Mouse (Mus musculus) T-cell, adult 66 days (primary cell): ENCODE results near the gene Timeless. TPM values are rescaled to one million over a fixed set of nuclear protein-coding genes. Genes with fewer than 3 reads are reported as not detected.

ENCODE experiments used
- total RNA-seq, 2 experiments: library from RNA; stranded (reverse); gene quantifications; 3 replicates in 1 of 2; 4 replicates in 1 of 2; pipeline ENCODE4 v1.2.4; 2023

Gene Timeless
- total RNA-seq, result 10 to 100 TPM; 35.2 to 44.7 TPM

GRCm38 (mm10) chr10:128231697-128232419, at the start of gene Timeless:
TSS of gene Timeless (plus strand) at chr10:128232065.

GRCm38 (mm10) chr10:128194024-128194550, 37.8 kb upstream of the Timeless start, which contains the start of gene Gls2:
TSS of gene Gls2 (plus strand) at chr10:128194457.

GRCm38 (mm10) chr10:128211390-128212108, 20.3 kb upstream of the Timeless start, which contains the start of gene Spryd4:
TSS of gene Spryd4 (minus strand) at chr10:128211807.

GRCm38 (mm10) chr10:128225538-128225937, 6.3 kb upstream of the Timeless start, which contains the start of gene Mip:
TSS of gene Mip (plus strand) at chr10:128225838.

GRCm38 (mm10) chr10:128253677-128254255, 21.9 kb downstream of the Timeless start, which contains the start of gene Apon:
TSS of gene Apon (plus strand) at chr10:128254096.

GRCm38 (mm10) chr10:128268371-128268770, 36.5 kb downstream of the Timeless start, which contains the start of gene Apof:
TSS of gene Apof (plus strand) at chr10:128268671.

DNA sequence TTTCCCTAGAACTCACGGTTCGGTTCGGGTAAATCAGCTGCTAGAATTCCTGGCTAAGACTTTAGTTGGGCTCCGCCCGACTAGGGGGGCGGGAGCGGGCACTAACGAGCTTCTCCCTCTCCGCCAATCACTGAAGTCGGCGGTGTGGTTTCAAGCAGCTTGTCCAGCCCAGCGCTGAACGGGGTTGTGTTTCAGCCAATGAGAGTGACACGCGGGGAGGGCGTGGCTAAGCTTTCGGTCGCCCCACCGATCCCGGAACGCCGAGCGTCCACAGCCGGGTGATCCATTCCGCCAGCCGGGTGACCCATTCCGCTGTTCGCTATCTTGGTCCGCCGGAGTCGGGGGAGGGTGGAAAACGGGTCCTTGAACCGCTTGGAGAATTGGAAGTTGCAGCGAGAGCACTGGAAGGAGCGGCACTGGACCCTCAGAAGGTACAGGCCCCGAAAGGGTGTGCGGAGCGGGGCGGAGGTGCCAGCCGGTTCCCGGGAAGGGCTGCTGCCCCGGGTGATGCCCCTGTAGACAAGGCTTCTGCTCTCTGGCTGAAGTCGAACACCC, 38.5 kb downstream of the Timeless start, which contains the start of gene Stat2:
Stat2 (plus strand) TSS at position 273 of the 555 bp plus-strand sequence.

DNA sequence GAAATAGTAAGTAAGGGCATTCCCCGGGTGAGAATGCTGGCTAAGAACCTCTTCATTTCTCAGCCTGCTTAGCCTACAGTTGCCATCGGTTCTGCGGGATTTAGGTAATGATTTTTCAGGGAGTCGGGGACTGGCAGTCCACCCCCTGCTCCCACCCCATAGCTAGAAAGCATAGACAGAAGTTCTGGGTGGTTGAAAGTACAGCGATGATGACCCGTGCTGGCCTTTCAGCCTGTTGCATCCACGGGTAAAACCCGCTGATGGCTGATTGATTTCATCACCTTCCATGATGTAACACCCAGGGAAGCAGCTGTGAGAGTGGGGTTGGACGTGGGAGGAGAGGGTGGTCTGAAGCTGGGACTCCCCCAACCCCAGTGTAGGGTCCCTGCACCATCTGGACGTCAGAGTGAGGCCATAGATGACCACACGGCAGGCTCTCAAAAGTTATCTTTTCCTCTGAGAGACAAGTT, 66.9 kb downstream of the Timeless start, which contains the start of gene Il23a:
Il23a (minus strand) TSS at position 51 of the 470 bp plus-strand sequence.

Other genes with a start within 250 kb of the Timeless start
- not detected for gene Hsd17b6, start 224.5 kb upstream of the Timeless start, total RNA-seq
- gene Prim1, start 216.9 kb upstream of the Timeless start, total RNA-seq, result 10 to 100 TPM; 16.2 to 21.7 TPM
- 100 to 1,000 TPM; 776 to 815 TPM for gene Naca, start 196.5 kb upstream of the Timeless start, total RNA-seq
- 100 to 1,000 TPM; 121 to 145 TPM for gene Ptges3, start 173.1 kb upstream of the Timeless start, total RNA-seq
- 100 to 1,000 TPM; 664 to 698 TPM for gene Atp5b, start 148.8 kb upstream of the Timeless start, total RNA-seq
- 100 to 1,000 TPM; 118 to 120 TPM for gene Baz2a, start 140.5 kb upstream of the Timeless start, total RNA-seq
- 10 to 100 TPM; 46.4 to 46.7 TPM for gene Rbms2, start 51.8 kb upstream of the Timeless start, total RNA-seq
- under 1 TPM; 0.26 to 0.98 TPM for gene Gls2, start 37.6 kb upstream of the Timeless start, total RNA-seq
- gene Spryd4, start 20.3 kb upstream of the Timeless start, total RNA-seq, result 10 to 100 TPM; 15.4 to 20.8 TPM
- not detected for gene Mip, start 6.2 kb upstream of the Timeless start, total RNA-seq
- gene Apon, start 22.0 kb downstream of the Timeless start, total RNA-seq, result not detected
- not detected for gene Apof, start 36.6 kb downstream of the Timeless start, total RNA-seq
- gene Stat2, start 38.5 kb downstream of the Timeless start, total RNA-seq, result 10 to 100 TPM; 64.1 to 66.5 TPM
- not detected for gene Il23a, start 66.7 kb downstream of the Timeless start, total RNA-seq
- gene Pan2, start 71.3 kb downstream of the Timeless start, total RNA-seq, result 10 to 100 TPM; 41.8 to 43.8 TPM
- gene Cnpy2, start 90.4 kb downstream of the Timeless start, total RNA-seq, result 10 to 100 TPM; 24.5 to 37.2 TPM
- gene Cs, start 105.7 kb downstream of the Timeless start, total RNA-seq, result 10 to 100 TPM; 90.5 to 96.7 TPM
- gene Coq10a, start 136.9 kb downstream of the Timeless start, total RNA-seq, result 10 to 100 TPM; 20.9 to 30.1 TPM
- gene Ankrd52, start 145.1 kb downstream of the Timeless start, total RNA-seq, result 10 to 100 TPM; 56.8 to 58.4 TPM
- gene Slc39a5, start 169.2 kb downstream of the Timeless start, total RNA-seq, result not detected
- gene Nabp2, start 179.4 kb downstream of the Timeless start, total RNA-seq, result 10 to 100 TPM; 45.8 to 50.9 TPM
- gene Rnf41, start 179.6 kb downstream of the Timeless start, total RNA-seq, result 10 to 100 TPM; 29.6 to 33.1 TPM
- 100 to 1,000 TPM; 140 to 150 TPM for gene Smarcc2, start 227.2 kb downstream of the Timeless start, total RNA-seq